Mouse (Mus musculus) small intestine, adult 2 months (tissue): ENCODE results near the gene Ppp4r4.

Experiments used
- CTCF ChIP-seq: fragments of 200-500 bp; IDR thresholded peaks from 2 replicates; pipeline ENCODE4 v1.5.1; 2012; ENCODE audit warnings: low read depth, mild to moderate bottlenecking, control low read depth, inconsistent platforms, low read length, moderate library complexity, mixed read lengths; ENCODE audit not compliant: insufficient replicate concordance, insufficient read length; ENCODE audit errors: extremely low read depth
- POLR2A ChIP-seq: fragments of 200-500 bp; IDR thresholded peaks from 2 replicates; pipeline ENCODE4 v1.6.1; 2012; ENCODE audit warnings: low read depth, mild to moderate bottlenecking, control low read depth, inconsistent platforms, low read length, moderate library complexity

DNA sequence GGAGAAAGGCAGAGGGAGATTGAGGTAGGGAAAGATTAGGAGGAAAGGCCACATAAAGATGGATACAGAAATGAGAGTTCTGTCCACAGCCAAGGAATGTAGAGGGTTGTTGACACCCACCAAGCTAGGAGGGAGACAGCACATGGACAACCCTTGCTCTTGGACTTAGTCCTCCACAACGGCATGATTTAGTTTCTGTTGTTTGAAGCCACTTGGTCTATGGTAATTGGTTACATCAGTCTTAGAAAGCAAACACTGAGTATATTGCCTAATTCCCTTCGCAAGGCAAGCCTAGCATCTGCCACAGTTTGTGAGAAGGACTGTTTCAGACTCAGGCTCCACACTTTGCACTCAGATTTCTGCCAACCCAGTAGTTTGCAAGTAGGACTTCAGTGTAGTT, 103.8 kb downstream of the Ppp4r4 start:
- TF ChIP-seq CTCF = no peak
- no peak for TF ChIP-seq POLR2A
